In the genomic region with DNA sequence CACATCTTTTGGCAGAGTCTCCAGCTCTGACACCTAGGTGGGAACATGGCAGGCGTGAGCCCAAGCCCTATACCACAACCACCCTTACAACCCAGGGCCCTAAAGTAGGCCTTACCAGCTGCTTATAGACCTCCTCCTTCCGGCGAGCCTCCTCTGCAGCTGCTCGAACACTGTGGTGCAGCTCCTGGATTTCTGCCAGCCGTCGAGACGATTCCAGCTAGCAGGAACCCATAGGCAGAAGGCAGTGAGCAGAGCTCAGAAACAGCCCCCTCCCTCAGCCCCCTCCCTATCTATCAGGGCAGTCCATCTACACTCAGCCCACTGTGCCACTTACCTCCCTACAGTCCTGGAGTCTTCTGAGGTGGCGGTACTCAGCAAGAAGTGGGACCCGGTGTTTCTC, we compare ENCODE assay signal across 23 mouse cellular contexts. TPM values are rescaled to one million over a fixed set of nuclear protein-coding genes. Genes with fewer than 3 reads are reported as not detected.
DNase-seq lines count a peak whose midpoint lies in the region; ATAC-seq and TF ChIP-seq lines count a peak whose summit lies in the region.
"Had no signal": no experiment of that assay in that cellular context is flagged by ENCODE, and none has a peak within 500 bp of the region (broad histone marks: within the 10 kb centered on the region; RNA-seq: fewer than 3 reads in every experiment).

No protein-coding gene starts in this region.

- intact Hi-C loops in left cerebral cortex, postnatal 4 days (cut with DNase I): no loop called here

- peak; percentile 10; the same call in 1 of the 2 replicates for ATAC-seq in forebrain, postnatal 0 days
- ATAC-seq in forebrain, embryonic 12.5 days (ENCODE audit: low FRiP score): no peak
- ATAC-seq: inflammation-experienced regulatory T-cells, adult 6 months; intestine, postnatal 0 days had no signal

- no peak overlapping the region for H3K4me2 ChIP-seq in forebrain, postnatal 0 days (ENCODE audit: low read depth)
- H3K4me2 ChIP-seq in forebrain, embryonic 12.5 days: no peak overlapping the region
- H3K4me2 ChIP-seq: embryonic facial prominence, embryonic 13.5 days; heart, embryonic 11.5 days; heart, embryonic 15.5 days; hindbrain, embryonic 15.5 days had no signal

- DNase-seq in forebrain, postnatal 0 days: no peak
- peak; percentile 45 for DNase-seq in left cerebral cortex, postnatal 4 days
- no peak for DNase-seq in left cerebral cortex, adult 11 months (ENCODE audit: low spot score)
- DNase-seq in brain, embryonic 14.5 days (ENCODE audit: low read depth): peak; percentile 5
- no peak for DNase-seq in heart, postnatal 4 days
- DNase-seq: adrenal gland, adult 2 months; adrenal gland, postnatal 25 days; cerebellum, adult 11 months; cerebellum, adult 9-10 months; cerebellum, postnatal 36 days; gastrocnemius, postnatal 10 days; heart, adult 2 months; heart, postnatal 14 days had no signal

- TF ChIP-seq CTCF in forebrain, postnatal 0 days (IDR thresholded peaks at IDR 0.05; ENCODE audit: low read depth): no peak
- no peak for TF ChIP-seq CTCF in brain, embryonic 14.5 days (IDR thresholded peaks at IDR 0.05; ENCODE audit: borderline replicate concordance, extremely low read depth, insufficient read depth, insufficient read length)

- no peak overlapping the region for H3K4me3 ChIP-seq in forebrain, postnatal 0 days (ENCODE audit: low read depth, low read length)
- no peak overlapping the region for H3K4me3 ChIP-seq in forebrain, embryonic 12.5 days (replicated peaks)
- H3K4me3 ChIP-seq: embryonic facial prominence, embryonic 13.5 days; heart, adult 2 months; heart, embryonic 15.5 days; hindbrain, embryonic 10.5 days; hindbrain, embryonic 15.5 days had no signal

- H3K4me1 ChIP-seq in forebrain, postnatal 0 days (ENCODE audit: insufficient read depth): no peaks in the 10 kb centered on the region
- H3K4me1 ChIP-seq in forebrain, embryonic 12.5 days: no peaks in the 10 kb centered on the region
- H3K4me1 ChIP-seq: embryonic facial prominence, embryonic 13.5 days; heart, embryonic 15.5 days; hindbrain, embryonic 10.5 days; hindbrain, embryonic 15.5 days had no signal

- peaks cover 6% of the 10 kb centered on the region; the same call in 1 of the 2 replicates for H3K36me3 ChIP-seq in forebrain, postnatal 0 days (ENCODE audit: insufficient read depth)
- H3K36me3 ChIP-seq in forebrain, embryonic 12.5 days (replicated peaks): peaks cover 27% of the 10 kb centered on the region; the same call in 1 of the 2 replicates
- H3K36me3 ChIP-seq: heart, embryonic 15.5 days; hindbrain, embryonic 15.5 days had no signal

- no peaks in the 10 kb centered on the region for H3K27me3 ChIP-seq in forebrain, postnatal 0 days (ENCODE audit: insufficient read depth, low read length)
- no peaks in the 10 kb centered on the region for H3K27me3 ChIP-seq in forebrain, embryonic 12.5 days
- H3K27me3 ChIP-seq: embryonic facial prominence, embryonic 13.5 days; heart, embryonic 15.5 days; hindbrain, embryonic 15.5 days had no signal

- TF ChIP-seq POLR2A in brain, embryonic 14.5 days (IDR thresholded peaks at IDR 0.05; ENCODE audit: borderline replicate concordance, extremely low read depth, insufficient read depth, insufficient read length, poor library complexity, severe bottlenecking): no peak

- no peak overlapping the region for H3K27ac ChIP-seq in forebrain, postnatal 0 days (ENCODE audit: low read depth, low read length)
- H3K27ac ChIP-seq in forebrain, embryonic 12.5 days: no peak overlapping the region
- H3K27ac ChIP-seq: embryonic facial prominence, embryonic 13.5 days; heart, adult 2 months; heart, embryonic 15.5 days; hindbrain, embryonic 10.5 days; hindbrain, embryonic 15.5 days had no signal

- no peak overlapping the region for H3K9ac ChIP-seq in forebrain, postnatal 0 days
- no peak overlapping the region for H3K9ac ChIP-seq in forebrain, embryonic 12.5 days
- H3K9ac ChIP-seq: embryonic facial prominence, embryonic 13.5 days; heart, embryonic 15.5 days; hindbrain, embryonic 15.5 days had no signal

- no peaks in the 10 kb centered on the region for H3K9me3 ChIP-seq in forebrain, postnatal 0 days (ENCODE audit: low read length)
- H3K9me3 ChIP-seq in forebrain, embryonic 12.5 days: no peaks in the 10 kb centered on the region
- H3K9me3 ChIP-seq: embryonic facial prominence, embryonic 13.5 days; heart, embryonic 15.5 days; hindbrain, embryonic 10.5 days; hindbrain, embryonic 15.5 days had no signal

- 82% methylated on average over 9 of the region's 9 CpGs for WGBS in forebrain, postnatal 0 days
- WGBS in forebrain, embryonic 12.5 days: 93% methylated on average over 9 of the region's 9 CpGs

RNA-seq across cellular contexts. Expression of gene Ccdc22, which starts 9.9 kb away (rescaled TPM):
- total RNA-seq in forebrain, postnatal 0 days (2014; rRNA removed): 36.4 and 36.7 TPM in 2 replicates
- polyA plus RNA-seq in forebrain, postnatal 0 days (2015; fragmentation: Nextera tagmentation; extraction: Ambion mirVana): 25.8 and 27.5 TPM in 2 replicates
- 35.4 and 36.5 TPM in 2 replicates for polyA plus RNA-seq in forebrain, embryonic 12.5 days (2016; fragmentation: Nextera tagmentation; extraction: Ambion mirVana)
- 10 to 100 TPM; 24.8 to 26.3 TPM for total RNA-seq in left cerebral cortex, postnatal 4 days (2021)
- polyA plus RNA-seq in brain, embryonic 14.5 days (2012; rRNA removed): 26.8 and 35.3 TPM in 2 replicates
- total RNA-seq in heart, postnatal 4 days (2021): 10 to 100 TPM; 12.1 to 12.7 TPM

RNA-seq across cellular contexts. Expression of gene Cacna1f, which starts 11.5 kb away (rescaled TPM):
- 0.10 and 0.23 TPM in 2 replicates for total RNA-seq in forebrain, postnatal 0 days (2014; rRNA removed)
- polyA plus RNA-seq in forebrain, postnatal 0 days (2015; fragmentation: Nextera tagmentation; extraction: Ambion mirVana): 0.06 and 0.10 TPM in 2 replicates
- not detected in 2 replicates for polyA plus RNA-seq in forebrain, embryonic 12.5 days (2016; fragmentation: Nextera tagmentation; extraction: Ambion mirVana)
- under 1 TPM in 1 of 2 experiments, not detected in 1; 0.22 TPM for total RNA-seq in left cerebral cortex, postnatal 4 days (2021)
- 0.15 and 0.36 TPM in 2 replicates for polyA plus RNA-seq in brain, embryonic 14.5 days (2012; rRNA removed)
- not detected for total RNA-seq in heart, postnatal 4 days (2021)
- total RNA-seq: adrenal gland, postnatal 25 days; ES-E14; gastrocnemius, postnatal 10 days; gastrocnemius, postnatal 4 days; heart, adult 2 months; heart, postnatal 14 days had no signal
- polyA plus RNA-seq: adrenal gland, adult 2 months; embryonic facial prominence, embryonic 13.5 days; heart, embryonic 11.5 days; heart, embryonic 15.5 days; hindbrain, embryonic 10.5 days; inflammation-experienced regulatory T-cells, adult 6 months; intestine, postnatal 0 days had no signal

RNA-seq across cellular contexts. Expression of gene Ppp1r3f, which starts 21.3 kb away (rescaled TPM):
- total RNA-seq in forebrain, postnatal 0 days (2014; rRNA removed): 15.5 and 23.7 TPM in 2 replicates
- polyA plus RNA-seq in forebrain, postnatal 0 days (2015; fragmentation: Nextera tagmentation; extraction: Ambion mirVana): 4.6 and 7.3 TPM in 2 replicates
- 4.1 and 4.4 TPM in 2 replicates for polyA plus RNA-seq in forebrain, embryonic 12.5 days (2016; fragmentation: Nextera tagmentation; extraction: Ambion mirVana)
- 10 to 100 TPM in 1 of 2 experiments, 1 to 10 TPM in 1; 9.2 to 10.0 TPM for total RNA-seq in left cerebral cortex, postnatal 4 days (2021)
- 9.6 and 9.8 TPM in 2 replicates for polyA plus RNA-seq in brain, embryonic 14.5 days (2012; rRNA removed)
- total RNA-seq in heart, postnatal 4 days (2021): 1 to 10 TPM; 2.7 to 2.8 TPM

RNA-seq across cellular contexts. Expression of gene Foxp3, which starts 21.9 kb away (rescaled TPM):
- total RNA-seq in forebrain, postnatal 0 days (2014; rRNA removed): 0.23 TPM in 1 of 2 replicates, not detected in the other
- polyA plus RNA-seq in forebrain, postnatal 0 days (2015; fragmentation: Nextera tagmentation; extraction: Ambion mirVana): 0.11 and 0.23 TPM in 2 replicates
- polyA plus RNA-seq in forebrain, embryonic 12.5 days (2016; fragmentation: Nextera tagmentation; extraction: Ambion mirVana): 0.26 TPM in 1 of 2 replicates, not detected in the other
- under 1 TPM in 1 of 2 experiments, not detected in 1; 0.26 TPM for total RNA-seq in left cerebral cortex, postnatal 4 days (2021)
- polyA plus RNA-seq in brain, embryonic 14.5 days (2012; rRNA removed): 0.07 and 0.13 TPM in 2 replicates
- total RNA-seq in heart, postnatal 4 days (2021): not detected
- total RNA-seq: adrenal gland, adult 2 months; adrenal gland, postnatal 25 days; heart, adult 2 months had no signal
- polyA plus RNA-seq: embryonic facial prominence, embryonic 13.5 days; heart, adult 2 months; heart, embryonic 15.5 days had no signal

RNA-seq across cellular contexts. Expression of gene Syp, which starts 42.9 kb away (rescaled TPM):
- total RNA-seq in forebrain, postnatal 0 days (2014; rRNA removed): 321 and 330 TPM in 2 replicates
- polyA plus RNA-seq in forebrain, postnatal 0 days (2015; fragmentation: Nextera tagmentation; extraction: Ambion mirVana): 190 and 242 TPM in 2 replicates
- polyA plus RNA-seq in forebrain, embryonic 12.5 days (2016; fragmentation: Nextera tagmentation; extraction: Ambion mirVana): 42.0 and 44.8 TPM in 2 replicates
- 100 to 1,000 TPM; 573 to 717 TPM for total RNA-seq in left cerebral cortex, postnatal 4 days (2021)
- 160 and 180 TPM in 2 replicates for polyA plus RNA-seq in brain, embryonic 14.5 days (2012; rRNA removed)
- total RNA-seq in heart, postnatal 4 days (2021): under 1 TPM; 0.45 to 0.79 TPM

Comparison
In these comparisons a context has a peak if more than half of its experiments do, and no peak if none do; other contexts are left out.
1. DNase-seq: peak in left cerebral cortex, postnatal 4 days (single experiment) and brain, embryonic 14.5 days (single experiment); none in forebrain, postnatal 0 days (single experiment), left cerebral cortex, adult 11 months (single experiment) and heart, postnatal 4 days (single experiment).